Mouse (Mus musculus) limb, embryonic 12.5 days (tissue): Measurements from ENCODE around the gene Olfr965. TPM values are rescaled to one million over a fixed set of nuclear protein-coding genes. Genes with fewer than 3 reads are reported as not detected.

Experiments
- ATAC-seq: fragments of 200-750 bp; cut with Nextera tagmentation; 2 replicates; pipeline ENCODE4 v1.8.0; 2017; ENCODE audit warnings: low read depth, moderate TSS enrichment; ENCODE audit not compliant: insufficient number of reproducible peaks, insufficient read depth, low FRiP score, low TSS enrichment
- H3K27ac ChIP-seq: fragments of 300-500 bp; sonication (generic); 2 replicates; pipeline ENCODE4 v1.5.1; 2016; ENCODE audit warnings: mild to moderate bottlenecking, moderate library complexity
- H3K27me3 ChIP-seq: fragments of 300-500 bp; sonication (generic); 2 replicates; pipeline ENCODE4 v1.6.1; 2016; ENCODE audit warnings: mild to moderate bottlenecking, moderate library complexity
- H3K36me3 ChIP-seq: fragments of 300-500 bp; sonication (generic); 2 replicates; pipeline ENCODE4 v1.6.1; 2016; ENCODE audit warnings: mild to moderate bottlenecking, moderate library complexity
- H3K4me1 ChIP-seq: fragments of 300-500 bp; sonication (generic); replicated peaks from 2 replicates; pipeline ENCODE4 v1.6.1; 2016
- H3K4me2 ChIP-seq: fragments of 300-500 bp; sonication (generic); 2 replicates; pipeline ENCODE4 v1.6.1; 2016; ENCODE audit warnings: mild to moderate bottlenecking, moderate library complexity
- H3K4me3 ChIP-seq: fragments of 300-500 bp; sonication (generic); replicated peaks from 2 replicates; pipeline ENCODE4 v1.5.1; 2016; ENCODE audit warnings: mild to moderate bottlenecking
- H3K9ac ChIP-seq: fragments of 300-500 bp; sonication (generic); replicated peaks from 2 replicates; pipeline ENCODE4 v1.6.1; 2016; ENCODE audit warnings: mild to moderate bottlenecking, moderate library complexity
- H3K9me3 ChIP-seq: fragments of 300-500 bp; sonication (generic); 2 replicates; pipeline ENCODE4 v1.6.1; 2016; ENCODE audit warnings: mild to moderate bottlenecking, moderate library complexity
- WGBS: fragments of 180-500 bp; shearing (Covaris S2); methylation state at CpG from one replicate; pipeline ENCODE4 v1.1.7; 2016; 5-methylcytosine and 5-hydroxymethylcytosine counted together
- polyA plus RNA-seq: library from polyadenylated mRNA; unstranded; fragments of >200 nt; fragmentation: Nextera tagmentation; extraction: Ambion mirVana; gene quantifications from 2 replicates; pipeline ENCODE4 v1.2.1, GENCODE M21; 2016

Olfr965 gene
- polyA plus RNA-seq, 1 experiment from 2014 or later, result not detected

DNA sequence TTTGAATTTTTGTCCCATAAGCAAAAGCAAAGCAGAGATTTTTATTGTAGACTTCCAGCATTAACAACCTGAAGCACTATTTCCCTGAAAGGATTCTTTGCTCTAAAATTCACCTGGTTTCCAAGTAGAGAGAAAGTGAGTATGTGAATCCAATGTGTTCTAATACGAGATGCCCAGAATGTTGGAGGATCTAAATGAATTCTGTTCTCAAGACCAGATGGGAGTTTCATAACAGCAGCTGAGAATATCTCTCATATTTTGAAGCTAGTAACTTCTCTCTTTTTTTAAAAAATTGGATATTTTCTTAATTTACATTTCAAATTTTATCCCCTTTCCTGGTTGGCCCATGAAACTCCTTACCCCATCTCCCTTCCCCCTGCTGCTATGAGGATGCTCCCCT is 35.3 kb downstream of the Olfr965 start:
- Histone ChIP-seq H3K9me3 (no peaks in the 10 kb centered on the region), H3K4me1 (no peaks in the 10 kb centered on the region), H3K9ac (no peak overlapping the region), H3K27ac (no peak overlapping the region), H3K4me3 (no peak overlapping the region), H3K4me2 (no peak overlapping the region), H3K36me3 (no peaks in the 10 kb centered on the region), H3K27me3 (no peaks in the 10 kb centered on the region)
- no peak for ATAC-seq
- 84% methylated on average over 1 of the region's 1 CpGs for WGBS

Other genes with a start within 250 kb of the Olfr965 start
- gene Olfr955, start 239.4 kb upstream of the Olfr965 start, polyA plus RNA-seq, result not detected in 2 replicates
- gene Olfr44, start 217.4 kb upstream of the Olfr965 start, polyA plus RNA-seq, result not detected in 2 replicates
- gene Olfr957, start 195.5 kb upstream of the Olfr965 start, polyA plus RNA-seq, result not detected in 2 replicates
- gene Olfr958, start 157.3 kb upstream of the Olfr965 start, polyA plus RNA-seq, result not detected in 2 replicates
- gene Olfr959, start 135.8 kb upstream of the Olfr965 start, polyA plus RNA-seq, result not detected in 2 replicates
- 29.3 and 29.7 TPM in 2 replicates for gene AW551984, start 107.0 kb upstream of the Olfr965 start, polyA plus RNA-seq
- not detected in 2 replicates for gene Olfr148, start 100.7 kb upstream of the Olfr965 start, polyA plus RNA-seq
- gene Olfr960, start 90.0 kb upstream of the Olfr965 start, polyA plus RNA-seq, result not detected in 2 replicates
- not detected in 2 replicates for gene Olfr961, start 66.3 kb upstream of the Olfr965 start, polyA plus RNA-seq
- gene Olfr963, start 44.1 kb upstream of the Olfr965 start, polyA plus RNA-seq, result not detected in 2 replicates
- gene Olfr149, start 4.2 kb upstream of the Olfr965 start, polyA plus RNA-seq, result not detected in 2 replicates
- gene Olfr150, start 19.6 kb downstream of the Olfr965 start, polyA plus RNA-seq, result not detected in 2 replicates
- gene Olfr967, start 34.9 kb downstream of the Olfr965 start, polyA plus RNA-seq, result not detected in 2 replicates
- gene Olfr968, start 71.9 kb downstream of the Olfr965 start, polyA plus RNA-seq, result not detected in 2 replicates
- not detected in 2 replicates for gene Olfr969, start 79.6 kb downstream of the Olfr965 start, polyA plus RNA-seq
- gene Olfr970, start 97.5 kb downstream of the Olfr965 start, polyA plus RNA-seq, result not detected in 2 replicates
- gene Olfr971, start 125.5 kb downstream of the Olfr965 start, polyA plus RNA-seq, result not detected in 2 replicates
- gene Olfr972, start 155.1 kb downstream of the Olfr965 start, polyA plus RNA-seq, result not detected in 2 replicates
- gene Olfr229, start 196.0 kb downstream of the Olfr965 start, polyA plus RNA-seq, result not detected in 2 replicates
- gene Olfr974, start 226.1 kb downstream of the Olfr965 start, polyA plus RNA-seq, result not detected in 2 replicates
- gene Olfr975, start 240.7 kb downstream of the Olfr965 start, polyA plus RNA-seq, result not detected in 2 replicates
- not detected in 2 replicates for gene Olfr976, start 249.8 kb downstream of the Olfr965 start, polyA plus RNA-seq